Mouse (Mus musculus): Measurements from ENCODE around the gene Hk1.

- TF ChIP-seq POLR2A (IDR thresholded peaks at IDR 0.05; ENCODE audit: insufficient read depth, low read depth, low read length) (no peak), EP300 (IDR thresholded peaks at IDR 0.05; ENCODE audit: insufficient read depth, low read depth, low read length) (no peak)
Measured at GRCm38 (mm10) chr10:62313140-62313539, 66.6 kb downstream of the Hk1 start.

Data from heart, adult 2 months (tissue).